Mouse (Mus musculus): ENCODE measurements at regions not wholly inside any gene's neighbourhood (a gene's known extent, or its start where the extent isn't known, plus 50 kb on each side); places are given as distances from the start of the nearest gene placed in this dataset.

- TF ChIP-seq TAL1 (IDR thresholded peaks at IDR 0.05; ENCODE audit: low read length) (no peak), ZC3H11A (IDR thresholded peaks at IDR 0.05; ENCODE audit: low read depth, low read length) (no peak), POLR2A (IDR thresholded peaks at IDR 0.05; ENCODE audit: control insufficient read depth in 1 of 2, insufficient read depth in 1 of 2, low read depth in 1 of 2, low read length in 2 of 2, poor library complexity in 1 of 2) (no peak), CTCF (IDR thresholded peaks at IDR 0.05 in 2 of 3, conservative IDR thresholded peaks at IDR 0.05 in 1 of 3; ENCODE audit: control insufficient read depth in 1 of 3, insufficient read depth in 1 of 3, low read depth in 2 of 3, low read length in 3 of 3, poor library complexity in 1 of 3, severe bottlenecking in 1 of 3) (no peak), EP300 (IDR thresholded peaks at IDR 0.05; ENCODE audit: low read depth in 1 of 2, low read length in 2 of 2) (no peak), MAZ (IDR thresholded peaks at IDR 0.05; ENCODE audit: low read depth, low read length) (no peak), GATA1 (IDR thresholded peaks at IDR 0.05; ENCODE audit: low read depth, low read length) (no peak)
Measured at GRCm38 (mm10) chr7:87110985-87111372, 115.1 kb downstream of the Vmn2r79 start.
